Mouse (Mus musculus): ENCODE measurements at regions not wholly inside any gene's neighbourhood (a gene's known extent, or its start where the extent isn't known, plus 50 kb on each side); places are given as distances from the start of the nearest gene placed in this dataset.

GRCm38 (mm10) chr10:44716612-44717011 lies 188.3 kb upstream of the Prdm1 start:
- TF ChIP-seq CTCF (IDR thresholded peaks at IDR 0.05; ENCODE audit: insufficient read depth, low read depth, low read length) (no peak), POLR2A (IDR thresholded peaks at IDR 0.05; ENCODE audit: insufficient read depth, low read depth, low read length) (no peak)
